Mouse (Mus musculus): ENCODE measurements around the gene Mxi1. TPM values are rescaled to one million over a fixed set of nuclear protein-coding genes. Genes with fewer than 3 reads are reported as not detected.
A peak's percentile ranks its signal among the peaks of the same experiment; 100 is the strongest.

The Mxi1 gene
- polyA plus RNA-seq, 1 experiment = 10.9 TPM

GRCm38 (mm10) chr19:53397451-53398233, 87.3 kb downstream of the Mxi1 start:
- Histone ChIP-seq H3K4me1 (ENCODE audit: control insufficient read depth, insufficient read depth, insufficient read length) (peaks cover 6% of the 10 kb centered on the region; the same call in 1 of the 2 replicates), H3K4me3 (ENCODE audit: extremely low read depth, insufficient read depth, insufficient read length) (no peak overlapping the region), H3K27ac (ENCODE audit: insufficient read depth, low read length) (no peak overlapping the region), H3K27me3 (ENCODE audit: control insufficient read depth, insufficient read depth, low read length) (no peaks in the 10 kb centered on the region), H3K36me3 (ENCODE audit: control insufficient read depth, insufficient read depth, low read length) (no peaks in the 10 kb centered on the region)
- no peak for TF ChIP-seq CTCF (IDR thresholded peaks at IDR 0.05; ENCODE audit: extremely low read depth, insufficient read depth, insufficient read length, insufficient replicate concordance)
- no peak for TF ChIP-seq POLR2A (IDR thresholded peaks at IDR 0.05; ENCODE audit: low read depth, low read length)
- DNase-seq (ENCODE audit: low read depth in 1 of 2, low spot score in 2 of 2) = no peak
- WGBS = 65% methylated on average over 12 of the region's 12 CpGs

GRCm38 (mm10) chr19:53399213-53399612, 88.9 kb downstream of the Mxi1 start:
- 30% methylated on average over 4 of the region's 4 CpGs for WGBS

GRCm38 (mm10) chr19:53400332-53401110, 90.2 kb downstream of the Mxi1 start:
- Histone ChIP-seq H3K4me3 (ENCODE audit: extremely low read depth, insufficient read depth, insufficient read length) (no peak overlapping the region), H3K36me3 (ENCODE audit: control insufficient read depth, insufficient read depth, low read length) (no peaks in the 10 kb centered on the region), H3K27me3 (ENCODE audit: control insufficient read depth, insufficient read depth, low read length) (no peaks in the 10 kb centered on the region), H3K4me1 (ENCODE audit: control insufficient read depth, insufficient read depth, insufficient read length) (peaks cover 5% of the 10 kb centered on the region; the same call in 1 of the 2 replicates), H3K27ac (ENCODE audit: insufficient read depth, low read length) (no peak overlapping the region)
- no peak for DNase-seq (ENCODE audit: low read depth in 1 of 2, low spot score in 2 of 2)
- no peak for TF ChIP-seq POLR2A (IDR thresholded peaks at IDR 0.05; ENCODE audit: low read depth, low read length)
- 85% methylated on average over 16 of the region's 16 CpGs for WGBS

More at GRCm38 (mm10) chr19:53399213-53399612, 88.9 kb downstream of the Mxi1 start:
- TF ChIP-seq CTCF (IDR thresholded peaks at IDR 0.05; ENCODE audit: extremely low read depth, insufficient read depth, insufficient read length, insufficient replicate concordance) = no peak
- no peak for TF ChIP-seq POLR2A (IDR thresholded peaks at IDR 0.05; ENCODE audit: low read depth, low read length)
- Histone ChIP-seq H3K27me3 (ENCODE audit: control insufficient read depth, insufficient read depth, low read length) (no peaks in the 10 kb centered on the region), H3K4me1 (ENCODE audit: control insufficient read depth, insufficient read depth, insufficient read length) (peaks cover 6% of the 10 kb centered on the region; the same call in 1 of the 2 replicates), H3K27ac (ENCODE audit: insufficient read depth, low read length) (no peak overlapping the region), H3K4me3 (ENCODE audit: extremely low read depth, insufficient read depth, insufficient read length) (no peak overlapping the region), H3K36me3 (ENCODE audit: control insufficient read depth, insufficient read depth, low read length) (no peaks in the 10 kb centered on the region)
- no peak for DNase-seq (ENCODE audit: low read depth in 1 of 2, low spot score in 2 of 2)

GRCm38 (mm10) chr19:53402741-53403432, 92.6 kb downstream of the Mxi1 start:
- DNase-seq (ENCODE audit: low read depth in 1 of 2, low spot score in 2 of 2) = no peak
- Histone ChIP-seq H3K27ac (ENCODE audit: insufficient read depth, low read length) (0 out of 2 replicates have a peak overlapping the region, but pooled peaks have one; percentile 20), H3K36me3 (ENCODE audit: control insufficient read depth, insufficient read depth, low read length) (no peaks in the 10 kb centered on the region), H3K4me1 (ENCODE audit: control insufficient read depth, insufficient read depth, insufficient read length) (0 out of 2 replicates have a peak, but pooled peaks cover under 1% of the 10 kb centered on the region), H3K4me3 (ENCODE audit: extremely low read depth, insufficient read depth, insufficient read length) (no peak overlapping the region), H3K27me3 (ENCODE audit: control insufficient read depth, insufficient read depth, low read length) (no peaks in the 10 kb centered on the region)
- no peak for TF ChIP-seq POLR2A (IDR thresholded peaks at IDR 0.05; ENCODE audit: low read depth, low read length)
- TF ChIP-seq CTCF (IDR thresholded peaks at IDR 0.05; ENCODE audit: extremely low read depth, insufficient read depth, insufficient read length, insufficient replicate concordance) = no peak
- 62% methylated on average over 12 of the region's 12 CpGs for WGBS

GRCm38 (mm10) chr19:53404219-53404836, 94.0 kb downstream of the Mxi1 start:
- DNase-seq (ENCODE audit: low read depth in 1 of 2, low spot score in 2 of 2) = no peak
- Histone ChIP-seq H3K27ac (ENCODE audit: insufficient read depth, low read length) (no peak overlapping the region), H3K4me3 (ENCODE audit: extremely low read depth, insufficient read depth, insufficient read length) (no peak overlapping the region), H3K4me1 (ENCODE audit: control insufficient read depth, insufficient read depth, insufficient read length) (no peaks in the 10 kb centered on the region), H3K27me3 (ENCODE audit: control insufficient read depth, insufficient read depth, low read length) (no peaks in the 10 kb centered on the region), H3K36me3 (ENCODE audit: control insufficient read depth, insufficient read depth, low read length) (no peaks in the 10 kb centered on the region)
- 84% methylated on average over 10 of the region's 10 CpGs for WGBS
- TF ChIP-seq POLR2A (IDR thresholded peaks at IDR 0.05; ENCODE audit: low read depth, low read length) (no peak), CTCF (IDR thresholded peaks at IDR 0.05; ENCODE audit: extremely low read depth, insufficient read depth, insufficient read length, insufficient replicate concordance) (no peak)

GRCm38 (mm10) chr19:53404837-53405356, 94.6 kb downstream of the Mxi1 start:
- peak overlapping the region; percentile 52; the same call in 1 of the 2 replicates for H3K27ac ChIP-seq (ENCODE audit: insufficient read depth, low read length)
- no peaks in the 10 kb centered on the region for H3K27me3 ChIP-seq (ENCODE audit: control insufficient read depth, insufficient read depth, low read length)
- WGBS = 78% methylated on average over 18 of the region's 18 CpGs
- TF ChIP-seq CTCF (IDR thresholded peaks at IDR 0.05; ENCODE audit: extremely low read depth, insufficient read depth, insufficient read length, insufficient replicate concordance) (no peak), POLR2A (IDR thresholded peaks at IDR 0.05; ENCODE audit: low read depth, low read length) (no peak)
- no peak overlapping the region for H3K4me3 ChIP-seq (ENCODE audit: extremely low read depth, insufficient read depth, insufficient read length)
- DNase-seq (ENCODE audit: low read depth in 1 of 2, low spot score in 2 of 2) = no peak
- H3K36me3 ChIP-seq (ENCODE audit: control insufficient read depth, insufficient read depth, low read length) = no peaks in the 10 kb centered on the region
- no peaks in the 10 kb centered on the region for H3K4me1 ChIP-seq (ENCODE audit: control insufficient read depth, insufficient read depth, insufficient read length)

Measured in spleen, adult 2 months (tissue).